In the genomic region with DNA sequence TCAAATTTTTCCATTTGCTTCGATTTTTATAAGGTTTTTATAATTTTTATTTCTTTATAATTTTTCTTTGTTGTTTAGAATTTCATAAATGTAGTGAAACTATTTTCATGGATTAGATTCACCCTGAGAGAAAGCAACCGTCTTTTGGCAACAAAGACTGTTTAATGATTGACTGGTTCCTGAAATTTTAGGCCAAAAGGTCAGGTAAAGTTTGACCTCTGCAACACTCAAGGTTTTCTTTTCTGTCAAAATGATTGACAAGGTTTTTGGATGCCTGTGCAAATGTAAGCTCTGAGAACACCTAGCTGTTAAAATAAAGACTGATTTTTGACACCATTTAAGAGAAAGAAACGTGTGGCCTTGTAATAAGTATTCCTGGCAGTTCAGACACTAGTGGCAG, we compare ENCODE assay signal across 12 mouse cellular contexts.
"Had no signal": no experiment of that assay in that cellular context is flagged by ENCODE, and none has a peak within 500 bp of the region (broad histone marks: within the 10 kb centered on the region; RNA-seq: fewer than 3 reads in every experiment).

No protein-coding gene starts in this region.

- DNase-seq: lung, adult 18-20 months; lung, embryonic 14.5 days; lung, postnatal 10 days; lung, postnatal 4 days; retina, postnatal 1 day; right cerebral cortex, adult 18-20 months; right cerebral cortex, postnatal 25 days; right cerebral cortex, postnatal 4 days; spleen, adult 18-20 months; thymus, adult 18-20 months; thymus, postnatal 14 days; thymus, postnatal 36 days had no signal
